ENCODE assay signal across 20 mouse cellular contexts in the genomic region with DNA sequence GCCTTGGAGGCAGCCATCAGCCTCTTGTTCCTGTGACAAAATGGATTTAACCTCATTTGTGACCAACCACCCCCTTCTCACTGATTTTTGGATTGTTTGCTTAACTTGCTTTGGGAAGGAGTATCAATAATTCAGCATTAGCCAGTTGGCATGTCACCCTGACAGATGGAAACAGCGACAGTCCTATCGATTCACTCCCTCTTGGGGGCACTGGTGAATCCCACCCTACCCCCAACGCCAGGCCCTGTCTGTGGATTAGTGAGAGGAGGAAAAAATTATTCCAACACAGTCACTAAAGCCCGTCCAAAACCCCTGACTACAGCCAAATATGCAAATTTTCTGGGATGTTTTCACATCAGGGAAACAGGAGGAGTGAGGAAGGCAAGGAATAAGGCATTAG. TPM values are rescaled to one million over a fixed set of nuclear protein-coding genes. Genes with fewer than 3 reads are reported as not detected.
A peak's percentile ranks its signal among the peaks of the same experiment; 100 is the strongest.
DNase-seq lines count a peak whose midpoint lies in the region; ATAC-seq lines count a peak whose summit lies in the region.
"Had no signal": no experiment of that assay in that cellular context is flagged by ENCODE, and none has a peak within 500 bp of the region (broad histone marks: within the 10 kb centered on the region; RNA-seq: fewer than 3 reads in every experiment).

No protein-coding gene starts in this region.

- no peak overlapping the region for H3K4me2 ChIP-seq in hindbrain, embryonic 11.5 days (replicated peaks; ENCODE audit: low read depth, low read length)
- no peak overlapping the region for H3K4me2 ChIP-seq in hindbrain, embryonic 12.5 days (replicated peaks)
- H3K4me2 ChIP-seq in midbrain, embryonic 12.5 days (replicated peaks): no peak overlapping the region
- H3K4me2 ChIP-seq in neural tube, embryonic 14.5 days (ENCODE audit: low read depth, low read length): no peak overlapping the region
- H3K4me2 ChIP-seq in liver, embryonic 12.5 days: no peak overlapping the region
- H3K4me2 ChIP-seq: limb, embryonic 13.5 days; liver, embryonic 15.5 days had no signal

- no peaks in the 10 kb centered on the region for H3K4me1 ChIP-seq in hindbrain, embryonic 11.5 days (replicated peaks; ENCODE audit: control insufficient read depth, insufficient read depth, low read length)
- no peaks in the 10 kb centered on the region for H3K4me1 ChIP-seq in hindbrain, embryonic 12.5 days
- 0 out of 2 replicates have a peak, but pooled peaks cover 2% of the 10 kb centered on the region for H3K4me1 ChIP-seq in midbrain, embryonic 12.5 days
- H3K4me1 ChIP-seq in neural tube, embryonic 14.5 days (ENCODE audit: control insufficient read depth, insufficient read depth, low read length): no peaks in the 10 kb centered on the region
- no peaks in the 10 kb centered on the region for H3K4me1 ChIP-seq in liver, embryonic 12.5 days
- H3K4me1 ChIP-seq: embryonic facial prominence, embryonic 10.5 days; limb, embryonic 13.5 days; liver, embryonic 15.5 days; megakaryocyte, embryonic 14.5 days had no signal

- no peak overlapping the region for H3K27ac ChIP-seq in hindbrain, embryonic 11.5 days (ENCODE audit: low read depth, low read length)
- no peak overlapping the region for H3K27ac ChIP-seq in hindbrain, embryonic 12.5 days
- H3K27ac ChIP-seq in midbrain, embryonic 12.5 days (replicated peaks): no peak overlapping the region
- no peak overlapping the region for H3K27ac ChIP-seq in neural tube, embryonic 14.5 days (ENCODE audit: low read depth, low read length)
- no peak overlapping the region for H3K27ac ChIP-seq in liver, embryonic 12.5 days
- H3K27ac ChIP-seq: embryonic facial prominence, embryonic 10.5 days; limb, embryonic 13.5 days; liver, embryonic 15.5 days had no signal

- no peak overlapping the region for H3K9ac ChIP-seq in hindbrain, embryonic 11.5 days (ENCODE audit: low read depth, low read length)
- H3K9ac ChIP-seq in hindbrain, embryonic 12.5 days: no peak overlapping the region
- H3K9ac ChIP-seq in midbrain, embryonic 12.5 days (replicated peaks): no peak overlapping the region
- H3K9ac ChIP-seq in neural tube, embryonic 14.5 days (replicated peaks; ENCODE audit: low read depth, low read length): no peak overlapping the region; the same call in 1 of the 2 replicates
- no peak overlapping the region for H3K9ac ChIP-seq in liver, embryonic 12.5 days
- H3K9ac ChIP-seq: limb, embryonic 13.5 days; liver, embryonic 15.5 days had no signal

- WGBS in hindbrain, embryonic 11.5 days: 53% methylated on average over 4 of the region's 4 CpGs
- WGBS in hindbrain, embryonic 12.5 days: 39% methylated on average over 4 of the region's 4 CpGs
- 31% methylated on average over 4 of the region's 4 CpGs for WGBS in midbrain, embryonic 12.5 days
- WGBS in neural tube, embryonic 14.5 days: 25% methylated on average over 4 of the region's 4 CpGs
- 38% methylated on average over 4 of the region's 4 CpGs for whole genome bisulfite sequencing in liver, embryonic 12.5 days (ENCODE audit: insufficient replicate concordance)

- no peaks in the 10 kb centered on the region for H3K36me3 ChIP-seq in hindbrain, embryonic 11.5 days (ENCODE audit: control insufficient read depth, insufficient read depth, low read length)
- no peaks in the 10 kb centered on the region for H3K36me3 ChIP-seq in hindbrain, embryonic 12.5 days
- H3K36me3 ChIP-seq in midbrain, embryonic 12.5 days: no peaks in the 10 kb centered on the region
- no peaks in the 10 kb centered on the region for H3K36me3 ChIP-seq in neural tube, embryonic 14.5 days (ENCODE audit: control insufficient read depth, insufficient read depth, low read length)
- no peaks in the 10 kb centered on the region for H3K36me3 ChIP-seq in liver, embryonic 12.5 days
- H3K36me3 ChIP-seq: embryonic facial prominence, embryonic 10.5 days; G1E; limb, embryonic 13.5 days; liver, embryonic 15.5 days had no signal

- peak; percentile 24 to 34 for DNase-seq in cerebellum, postnatal 10 days
- DNase-seq in cerebellum, adult 9-10 months: no peak
- peak; percentile 20 for DNase-seq in hindbrain, embryonic 11.5 days (ENCODE audit: low spot score)
- DNase-seq in left cerebral cortex, adult 11 months (ENCODE audit: low spot score): no peak
- DNase-seq: cerebellum, adult 9-11 months; gastrocnemius, postnatal 25 days; heart, postnatal 14 days; kidney, adult 9 months; right cerebral cortex, postnatal 4 days had no signal

- H3K9me3 ChIP-seq in hindbrain, embryonic 11.5 days (ENCODE audit: control insufficient read depth, low read length): no peaks in the 10 kb centered on the region
- H3K9me3 ChIP-seq in hindbrain, embryonic 12.5 days (replicated peaks): no peaks in the 10 kb centered on the region
- no peaks in the 10 kb centered on the region for H3K9me3 ChIP-seq in midbrain, embryonic 12.5 days
- H3K9me3 ChIP-seq in neural tube, embryonic 14.5 days (ENCODE audit: control insufficient read depth, low read length): no peaks in the 10 kb centered on the region
- no peaks in the 10 kb centered on the region for H3K9me3 ChIP-seq in liver, embryonic 12.5 days (replicated peaks)
- H3K9me3 ChIP-seq: embryonic facial prominence, embryonic 10.5 days; G1E; limb, embryonic 13.5 days; liver, embryonic 15.5 days had no signal

- no peaks in the 10 kb centered on the region for H3K27me3 ChIP-seq in hindbrain, embryonic 11.5 days (ENCODE audit: control insufficient read depth, insufficient read depth, low read length)
- no peaks in the 10 kb centered on the region for H3K27me3 ChIP-seq in hindbrain, embryonic 12.5 days
- no peaks in the 10 kb centered on the region for H3K27me3 ChIP-seq in midbrain, embryonic 12.5 days
- H3K27me3 ChIP-seq in neural tube, embryonic 14.5 days (ENCODE audit: control insufficient read depth, insufficient read depth, low read length): no peaks in the 10 kb centered on the region
- no peaks in the 10 kb centered on the region for H3K27me3 ChIP-seq in liver, embryonic 12.5 days (replicated peaks)
- H3K27me3 ChIP-seq: limb, embryonic 13.5 days; liver, embryonic 15.5 days; megakaryocyte, embryonic 14.5 days had no signal

- no peak overlapping the region for H3K4me3 ChIP-seq in hindbrain, embryonic 11.5 days (ENCODE audit: low read depth, low read length)
- no peak overlapping the region for H3K4me3 ChIP-seq in hindbrain, embryonic 12.5 days
- H3K4me3 ChIP-seq in midbrain, embryonic 12.5 days: no peak overlapping the region
- no peak overlapping the region for H3K4me3 ChIP-seq in neural tube, embryonic 14.5 days (ENCODE audit: low read depth, low read length)
- H3K4me3 ChIP-seq in liver, embryonic 12.5 days: no peak overlapping the region
- H3K4me3 ChIP-seq: embryonic facial prominence, embryonic 10.5 days; limb, embryonic 13.5 days; liver, embryonic 15.5 days; megakaryocyte, embryonic 14.5 days had no signal

- no peak for ATAC-seq in hindbrain, embryonic 11.5 days (ENCODE audit: low FRiP score)
- no peak; the same call in 1 of the 2 replicates for ATAC-seq in hindbrain, embryonic 12.5 days (ENCODE audit: low FRiP score)
- ATAC-seq in midbrain, embryonic 12.5 days (ENCODE audit: low FRiP score, low read depth): peak; percentile 34; the same call in 1 of the 2 replicates
- ATAC-seq in neural tube, embryonic 14.5 days (ENCODE audit: low read depth): peak; percentile 63
- ATAC-seq in liver, embryonic 12.5 days: no peak
- ATAC-seq: CD4-positive, CD25-positive, alpha-beta regulatory T cell, adult 4 months; lung, postnatal 0 days had no signal

RNA-seq across cellular contexts. Expression of gene B3gat2, which starts 55.1 kb away (rescaled TPM):
- polyA plus RNA-seq in hindbrain, embryonic 11.5 days (2014; fragmentation: Nextera tagmentation; extraction: Ambion mirVana): 1.9 and 2.3 TPM in 2 replicates
- 3.8 and 4.0 TPM in 2 replicates for polyA plus RNA-seq in hindbrain, embryonic 12.5 days (2016; fragmentation: Nextera tagmentation; extraction: Ambion mirVana)
- 1.9 and 2.1 TPM in 2 replicates for polyA plus RNA-seq in midbrain, embryonic 12.5 days (2016; fragmentation: Nextera tagmentation; extraction: Ambion mirVana)
- 29.3 and 34.7 TPM in 2 replicates for polyA plus RNA-seq in neural tube, embryonic 14.5 days (2014; fragmentation: Nextera tagmentation; extraction: Ambion mirVana)
- polyA plus RNA-seq in liver, embryonic 12.5 days (2016; fragmentation: Nextera tagmentation; extraction: Ambion mirVana): 0.19 and 0.33 TPM in 2 replicates

Comparison
In these comparisons a context has a peak if more than half of its experiments do, and no peak if none do; other contexts are left out.
1. DNase-seq: peak in cerebellum, postnatal 10 days (2 of 2) and hindbrain, embryonic 11.5 days (single experiment); none in cerebellum, adult 9-10 months (single experiment) and left cerebral cortex, adult 11 months (single experiment).
2. ATAC-seq: peak in midbrain, embryonic 12.5 days (single experiment) and neural tube, embryonic 14.5 days (single experiment); none in hindbrain, embryonic 11.5 days (single experiment), hindbrain, embryonic 12.5 days (single experiment) and liver, embryonic 12.5 days (single experiment).